Mouse (Mus musculus): ENCODE data around the gene Smo. TPM values are rescaled to one million over a fixed set of nuclear protein-coding genes. Genes with fewer than 3 reads are reported as not detected.

The Smo gene
- polyA plus RNA-seq, 1 experiment from 2014 or later, result 46.5 TPM

- Histone ChIP-seq H3K9me3 (ENCODE audit: control insufficient read depth, low read length) (no peaks in the 10 kb centered on the region), H3K4me1 (replicated peaks; ENCODE audit: control insufficient read depth, insufficient read depth, low read length) (no peaks in the 10 kb centered on the region; the same call in 1 of the 2 replicates), H3K27ac (ENCODE audit: low read depth) (no peak overlapping the region), H3K4me2 (ENCODE audit: low read length) (no peak overlapping the region), H3K4me3 (ENCODE audit: low read depth, low read length) (no peak overlapping the region), H3K27me3 (replicated peaks; ENCODE audit: control insufficient read depth, insufficient read depth, low read length) (peaks cover 19% of the 10 kb centered on the region), H3K9ac (ENCODE audit: low read length) (no peak overlapping the region), H3K36me3 (ENCODE audit: control insufficient read depth, insufficient read depth, low read length) (no peaks in the 10 kb centered on the region)
- WGBS, result 41% methylated on average over 3 of the region's 3 CpGs
- no peak for ATAC-seq (replicated peaks; ENCODE audit: low FRiP score, low TSS enrichment, low read depth)
- no peak for DNase-seq (ENCODE audit: low spot score)
Observed at GRCm38 (mm10) chr6:29697548-29697947, 37.8 kb upstream of the Smo start.

GRCm38 (mm10) chr6:29699085-29699745, 36.1 kb upstream of the Smo start:
- WGBS, result 90% methylated on average over 7 of the region's 7 CpGs

GRCm38 (mm10) chr6:29701051-29701450, 34.3 kb upstream of the Smo start:
- Histone ChIP-seq H3K4me2 (ENCODE audit: low read length) (no peak overlapping the region), H3K4me1 (replicated peaks; ENCODE audit: control insufficient read depth, insufficient read depth, low read length) (no peaks in the 10 kb centered on the region), H3K9me3 (ENCODE audit: control insufficient read depth, low read length) (no peaks in the 10 kb centered on the region), H3K4me3 (ENCODE audit: low read depth, low read length) (no peak overlapping the region), H3K9ac (ENCODE audit: low read length) (no peak overlapping the region), H3K27ac (ENCODE audit: low read depth) (no peak overlapping the region), H3K27me3 (replicated peaks; ENCODE audit: control insufficient read depth, insufficient read depth, low read length) (no peaks in the 10 kb centered on the region), H3K36me3 (ENCODE audit: control insufficient read depth, insufficient read depth, low read length) (no peaks in the 10 kb centered on the region)
- ATAC-seq (replicated peaks; ENCODE audit: low FRiP score, low TSS enrichment, low read depth) (no peak), DNase-seq (ENCODE audit: low spot score) (no peak)
- 59% methylated on average over 6 of the region's 6 CpGs for WGBS

More at GRCm38 (mm10) chr6:29699085-29699745, 36.1 kb upstream of the Smo start:
- no peak for ATAC-seq (replicated peaks; ENCODE audit: low FRiP score, low TSS enrichment, low read depth)
- H3K36me3 ChIP-seq (ENCODE audit: control insufficient read depth, insufficient read depth, low read length), result no peaks in the 10 kb centered on the region
- no peak overlapping the region for H3K9ac ChIP-seq (ENCODE audit: low read length)
- no peak overlapping the region for H3K27ac ChIP-seq (ENCODE audit: low read depth)
- H3K9me3 ChIP-seq (ENCODE audit: control insufficient read depth, low read length), result no peaks in the 10 kb centered on the region
- H3K4me3 ChIP-seq (ENCODE audit: low read depth, low read length), result no peak overlapping the region
- DNase-seq (ENCODE audit: low spot score), result no peak
- H3K4me2 ChIP-seq (ENCODE audit: low read length), result no peak overlapping the region
- no peaks in the 10 kb centered on the region; the same call in 1 of the 2 replicates for H3K4me1 ChIP-seq (replicated peaks; ENCODE audit: control insufficient read depth, insufficient read depth, low read length)
- H3K27me3 ChIP-seq (replicated peaks; ENCODE audit: control insufficient read depth, insufficient read depth, low read length), result 0 out of 2 replicates have a peak, but pooled peaks cover 11% of the 10 kb centered on the region

GRCm38 (mm10) chr6:29702126-29702525, 33.2 kb upstream of the Smo start:
- H3K9ac ChIP-seq (ENCODE audit: low read length), result no peak overlapping the region
- H3K27me3 ChIP-seq (replicated peaks; ENCODE audit: control insufficient read depth, insufficient read depth, low read length), result no peaks in the 10 kb centered on the region
- no peaks in the 10 kb centered on the region for H3K36me3 ChIP-seq (ENCODE audit: control insufficient read depth, insufficient read depth, low read length)
- DNase-seq (ENCODE audit: low spot score) (no peak), ATAC-seq (replicated peaks; ENCODE audit: low FRiP score, low TSS enrichment, low read depth) (no peak)
- no peaks in the 10 kb centered on the region for H3K9me3 ChIP-seq (ENCODE audit: control insufficient read depth, low read length)
- H3K4me1 ChIP-seq (replicated peaks; ENCODE audit: control insufficient read depth, insufficient read depth, low read length), result no peaks in the 10 kb centered on the region
- H3K4me2 ChIP-seq (ENCODE audit: low read length), result no peak overlapping the region
- H3K4me3 ChIP-seq (ENCODE audit: low read depth, low read length), result no peak overlapping the region
- WGBS, result 80% methylated on average over 3 of the region's 3 CpGs
- H3K27ac ChIP-seq (ENCODE audit: low read depth), result no peak overlapping the region

GRCm38 (mm10) chr6:29704143-29704542, 31.2 kb upstream of the Smo start:
- Histone ChIP-seq H3K4me2 (ENCODE audit: low read length) (no peak overlapping the region), H3K27me3 (replicated peaks; ENCODE audit: control insufficient read depth, insufficient read depth, low read length) (no peaks in the 10 kb centered on the region), H3K4me1 (replicated peaks; ENCODE audit: control insufficient read depth, insufficient read depth, low read length) (0 out of 2 replicates have a peak, but pooled peaks cover 3% of the 10 kb centered on the region), H3K4me3 (ENCODE audit: low read depth, low read length) (no peak overlapping the region), H3K9me3 (ENCODE audit: control insufficient read depth, low read length) (no peaks in the 10 kb centered on the region), H3K27ac (ENCODE audit: low read depth) (no peak overlapping the region), H3K36me3 (ENCODE audit: control insufficient read depth, insufficient read depth, low read length) (no peaks in the 10 kb centered on the region), H3K9ac (ENCODE audit: low read length) (no peak overlapping the region)
- WGBS, result 87% methylated on average over 5 of the region's 5 CpGs
- DNase-seq (ENCODE audit: low spot score), result no peak
- no peak for ATAC-seq (replicated peaks; ENCODE audit: low FRiP score, low TSS enrichment, low read depth)

- Histone ChIP-seq H3K36me3 (ENCODE audit: control insufficient read depth, insufficient read depth, low read length) (no peaks in the 10 kb centered on the region), H3K4me3 (ENCODE audit: low read depth, low read length) (no peak overlapping the region), H3K4me2 (ENCODE audit: low read length) (no peak overlapping the region), H3K9ac (ENCODE audit: low read length) (no peak overlapping the region), H3K4me1 (replicated peaks; ENCODE audit: control insufficient read depth, insufficient read depth, low read length) (0 out of 2 replicates have a peak, but pooled peaks cover 3% of the 10 kb centered on the region), H3K9me3 (ENCODE audit: control insufficient read depth, low read length) (no peaks in the 10 kb centered on the region), H3K27me3 (replicated peaks; ENCODE audit: control insufficient read depth, insufficient read depth, low read length) (no peaks in the 10 kb centered on the region), H3K27ac (ENCODE audit: low read depth) (no peak overlapping the region)
- ATAC-seq (replicated peaks; ENCODE audit: low FRiP score, low TSS enrichment, low read depth) (no peak), DNase-seq (ENCODE audit: low spot score) (no peak)
- WGBS, result 14% methylated on average over 2 of the region's 2 CpGs
Observed at GRCm38 (mm10) chr6:29707902-29708301, 27.4 kb upstream of the Smo start.

GRCm38 (mm10) chr6:29711318-29711717, 24.0 kb upstream of the Smo start:
- no peak for DNase-seq (ENCODE audit: low spot score)
- no peak overlapping the region for H3K27ac ChIP-seq (ENCODE audit: low read depth)
- no peaks in the 10 kb centered on the region for H3K36me3 ChIP-seq (ENCODE audit: control insufficient read depth, insufficient read depth, low read length)
- no peak overlapping the region for H3K9ac ChIP-seq (ENCODE audit: low read length)
- H3K4me1 ChIP-seq (replicated peaks; ENCODE audit: control insufficient read depth, insufficient read depth, low read length), result 0 out of 2 replicates have a peak, but pooled peaks cover 3% of the 10 kb centered on the region
- H3K4me3 ChIP-seq (ENCODE audit: low read depth, low read length), result no peak overlapping the region
- no peaks in the 10 kb centered on the region for H3K9me3 ChIP-seq (ENCODE audit: control insufficient read depth, low read length)
- H3K4me2 ChIP-seq (ENCODE audit: low read length), result no peak overlapping the region
- ATAC-seq (replicated peaks; ENCODE audit: low FRiP score, low TSS enrichment, low read depth), result no peak
- 51% methylated on average over 3 of the region's 3 CpGs for WGBS
- H3K27me3 ChIP-seq (replicated peaks; ENCODE audit: control insufficient read depth, insufficient read depth, low read length), result no peaks in the 10 kb centered on the region

- Histone ChIP-seq H3K4me3 (ENCODE audit: low read depth, low read length) (no peak overlapping the region), H3K4me1 (replicated peaks; ENCODE audit: control insufficient read depth, insufficient read depth, low read length) (0 out of 2 replicates have a peak, but pooled peaks cover 3% of the 10 kb centered on the region), H3K27me3 (replicated peaks; ENCODE audit: control insufficient read depth, insufficient read depth, low read length) (no peaks in the 10 kb centered on the region), H3K9me3 (ENCODE audit: control insufficient read depth, low read length) (no peaks in the 10 kb centered on the region), H3K9ac (ENCODE audit: low read length) (no peak overlapping the region), H3K36me3 (ENCODE audit: control insufficient read depth, insufficient read depth, low read length) (no peaks in the 10 kb centered on the region), H3K27ac (ENCODE audit: low read depth) (no peak overlapping the region), H3K4me2 (ENCODE audit: low read length) (no peak overlapping the region)
- DNase-seq (ENCODE audit: low spot score), result no peak
- no peak for ATAC-seq (replicated peaks; ENCODE audit: low FRiP score, low TSS enrichment, low read depth)
- WGBS, result 34% methylated on average over 3 of the region's 3 CpGs
Observed at GRCm38 (mm10) chr6:29712011-29712584, 23.2 kb upstream of the Smo start.

All from intestine, embryonic 14.5 days (tissue).